ENCODE assay signal across 9 mouse cellular contexts in the genomic region with DNA sequence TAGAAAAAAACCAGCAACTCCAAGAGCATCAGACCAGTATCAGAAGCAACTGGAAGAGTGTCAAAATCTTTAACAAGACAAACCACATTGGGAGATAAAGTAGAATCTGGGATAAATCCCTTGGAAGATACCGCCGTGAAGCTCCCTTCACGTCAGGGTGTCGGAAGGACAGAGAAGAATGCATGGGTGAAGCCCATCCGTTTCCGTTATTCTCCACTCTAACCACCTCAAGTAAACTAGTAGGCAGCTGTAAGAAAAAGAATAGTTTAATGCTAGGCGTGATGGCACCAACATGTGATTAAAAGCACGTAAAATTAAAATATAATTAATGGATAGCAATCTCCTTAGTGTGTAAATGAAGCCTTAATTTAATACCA. TPM values are rescaled to one million over a fixed set of nuclear protein-coding genes. Genes with fewer than 3 reads are reported as not detected.
A peak's percentile ranks its signal among the peaks of the same experiment; 100 is the strongest.
DNase-seq lines count a peak whose midpoint lies in the region; ATAC-seq lines count a peak whose summit lies in the region.
"Had no signal": no experiment of that assay in that cellular context is flagged by ENCODE, and none has a peak within 500 bp of the region (broad histone marks: within the 10 kb centered on the region; RNA-seq: fewer than 3 reads in every experiment).

No protein-coding gene starts in this region.

- ATAC-seq in heart, embryonic 13.5 days (ENCODE audit: extremely low read depth, insufficient number of reproducible peaks, low FRiP score, low TSS enrichment): no peak
- no peak for ATAC-seq in hindbrain, embryonic 15.5 days (ENCODE audit: low FRiP score, low read depth)
- ATAC-seq in erythroid progenitor cell, adult 5-6 weeks (replicated peaks; ENCODE audit: low FRiP score, poor library complexity, severe bottlenecking): no peak

- peaks cover 25% of the 10 kb centered on the region for H3K4me1 ChIP-seq in heart, embryonic 13.5 days
- H3K4me1 ChIP-seq in hindbrain, embryonic 15.5 days (replicated peaks): peaks cover 28% of the 10 kb centered on the region
- H3K4me1 ChIP-seq in midbrain, embryonic 10.5 days: peaks cover 24% of the 10 kb centered on the region

- peak overlapping the region; percentile 82 for H3K4me2 ChIP-seq in heart, embryonic 13.5 days
- H3K4me2 ChIP-seq in hindbrain, embryonic 15.5 days: peak overlapping the region; percentile 68

- no peaks in the 10 kb centered on the region for H3K27me3 ChIP-seq in heart, embryonic 13.5 days (replicated peaks)
- no peaks in the 10 kb centered on the region for H3K27me3 ChIP-seq in hindbrain, embryonic 15.5 days
- H3K27me3 ChIP-seq in midbrain, embryonic 10.5 days (ENCODE audit: low read depth, poor library complexity, severe bottlenecking): no peaks in the 10 kb centered on the region

- peak overlapping the region; percentile 69 for H3K4me3 ChIP-seq in heart, embryonic 13.5 days
- peak overlapping the region; percentile 64 for H3K4me3 ChIP-seq in hindbrain, embryonic 15.5 days
- peak overlapping the region; percentile 55 for H3K4me3 ChIP-seq in midbrain, embryonic 10.5 days

- no peaks in the 10 kb centered on the region for H3K9me3 ChIP-seq in heart, embryonic 13.5 days
- H3K9me3 ChIP-seq in hindbrain, embryonic 15.5 days: no peaks in the 10 kb centered on the region
- no peaks in the 10 kb centered on the region for H3K9me3 ChIP-seq in midbrain, embryonic 10.5 days (replicated peaks)
- H3K9me3 ChIP-seq: G1E had no signal

- H3K36me3 ChIP-seq in heart, embryonic 13.5 days: peaks cover 27% of the 10 kb centered on the region
- peaks cover 13% of the 10 kb centered on the region for H3K36me3 ChIP-seq in hindbrain, embryonic 15.5 days
- H3K36me3 ChIP-seq in midbrain, embryonic 10.5 days: peaks cover 31% of the 10 kb centered on the region

- intact Hi-C loops in heart, postnatal 10 days (cut with DNase I): loop anchor here (1.0 to 5.0 kb wide), 4 partner anchors 46 to 139 kb away; partner anchors contain the start of genes Zfp74 and Zfp84

- H3K9ac ChIP-seq in heart, embryonic 13.5 days: peak overlapping the region; percentile 89
- peak overlapping the region; percentile 49 for H3K9ac ChIP-seq in hindbrain, embryonic 15.5 days

- DNase-seq in heart, postnatal 10 days: no peak
- peak; percentile 23 for DNase-seq in cerebellum, adult 9-11 months
- DNase-seq in midbrain, embryonic 10.5 days (ENCODE audit: low spot score): peak; percentile 33
- no peak for DNase-seq in retina, postnatal 1 day
- no peak for DNase-seq in thymus, adult 18-20 months

- WGBS in heart, embryonic 13.5 days: 24% methylated on average over 8 of the region's 8 CpGs
- WGBS in hindbrain, embryonic 15.5 days: 12% methylated on average over 8 of the region's 8 CpGs
- 23% methylated on average over 8 of the region's 8 CpGs for WGBS in midbrain, embryonic 10.5 days

- H3K27ac ChIP-seq in heart, embryonic 13.5 days (replicated peaks): peak overlapping the region; percentile 98
- H3K27ac ChIP-seq in hindbrain, embryonic 15.5 days (replicated peaks): peak overlapping the region; percentile 99
- H3K27ac ChIP-seq in midbrain, embryonic 10.5 days (replicated peaks): peak overlapping the region; percentile 94

RNA-seq across cellular contexts. Expression of gene Zfp27, which starts 0.3 kb away (rescaled TPM):
- polyA plus RNA-seq in heart, embryonic 13.5 days (2015; fragmentation: Nextera tagmentation; extraction: Ambion mirVana): 5.8 and 6.1 TPM in 2 replicates
- 10 to 100 TPM; 10.0 to 11.2 TPM for total RNA-seq in heart, postnatal 10 days (2021)
- polyA plus RNA-seq in hindbrain, embryonic 15.5 days (2015; fragmentation: Nextera tagmentation; extraction: Ambion mirVana): 13.0 and 15.2 TPM in 2 replicates
- 10.6 and 12.8 TPM in 2 replicates for polyA plus RNA-seq in midbrain, embryonic 10.5 days (2016; fragmentation: Nextera tagmentation; extraction: Ambion mirVana)
- 2.9 TPM in 1 of 2 replicates, not detected in the other for total RNA-seq in erythroid progenitor cell, adult 5-6 weeks (2015; ENCODE audit: low replicate concordance)
- 0.83 and 2.1 TPM in 2 replicates for total RNA-seq in erythroid progenitor cell, adult 5-6 weeks (2017; ENCODE audit: low replicate concordance)

RNA-seq across cellular contexts. Expression of gene Zfp383, which starts 1.4 kb away (rescaled TPM):
- polyA plus RNA-seq in heart, embryonic 13.5 days (2015; fragmentation: Nextera tagmentation; extraction: Ambion mirVana): 3.2 and 3.3 TPM in 2 replicates
- total RNA-seq in heart, postnatal 10 days (2021): 10 to 100 TPM in 1 of 2 experiments, 1 to 10 TPM in 1; 7.6 to 10.3 TPM
- 5.6 and 5.8 TPM in 2 replicates for polyA plus RNA-seq in hindbrain, embryonic 15.5 days (2015; fragmentation: Nextera tagmentation; extraction: Ambion mirVana)
- polyA plus RNA-seq in midbrain, embryonic 10.5 days (2016; fragmentation: Nextera tagmentation; extraction: Ambion mirVana): 5.4 and 7.3 TPM in 2 replicates
- 0.36 TPM in 1 of 2 replicates, not detected in the other for total RNA-seq in erythroid progenitor cell, adult 5-6 weeks (2015; ENCODE audit: low replicate concordance)
- 0.39 TPM in 1 of 2 replicates, not detected in the other for total RNA-seq in erythroid progenitor cell, adult 5-6 weeks (2017; ENCODE audit: low replicate concordance)

RNA-seq across cellular contexts. Expression of gene Zfp420, which starts 46.9 kb away (rescaled TPM):
- 3.0 and 3.2 TPM in 2 replicates for polyA plus RNA-seq in heart, embryonic 13.5 days (2015; fragmentation: Nextera tagmentation; extraction: Ambion mirVana)
- 1 to 10 TPM; 3.1 to 3.8 TPM for total RNA-seq in heart, postnatal 10 days (2021)
- 18.3 and 22.3 TPM in 2 replicates for polyA plus RNA-seq in hindbrain, embryonic 15.5 days (2015; fragmentation: Nextera tagmentation; extraction: Ambion mirVana)
- polyA plus RNA-seq in midbrain, embryonic 10.5 days (2016; fragmentation: Nextera tagmentation; extraction: Ambion mirVana): 8.8 and 9.3 TPM in 2 replicates
- total RNA-seq in erythroid progenitor cell, adult 5-6 weeks (2015; ENCODE audit: low replicate concordance): 1.1 and 2.9 TPM in 2 replicates
- 0.51 TPM in 1 of 2 replicates, not detected in the other for total RNA-seq in erythroid progenitor cell, adult 5-6 weeks (2017; ENCODE audit: low replicate concordance)

RNA-seq across cellular contexts. Expression of gene Zfp74, which starts 47.2 kb away (rescaled TPM):
- 7.2 TPM in 2 replicates for polyA plus RNA-seq in heart, embryonic 13.5 days (2015; fragmentation: Nextera tagmentation; extraction: Ambion mirVana)
- total RNA-seq in heart, postnatal 10 days (2021): 1 to 10 TPM; 8.3 to 8.9 TPM
- 21.0 and 22.0 TPM in 2 replicates for polyA plus RNA-seq in hindbrain, embryonic 15.5 days (2015; fragmentation: Nextera tagmentation; extraction: Ambion mirVana)
- polyA plus RNA-seq in midbrain, embryonic 10.5 days (2016; fragmentation: Nextera tagmentation; extraction: Ambion mirVana): 12.7 and 15.8 TPM in 2 replicates
- 4.0 and 4.2 TPM in 2 replicates for total RNA-seq in erythroid progenitor cell, adult 5-6 weeks (2015; ENCODE audit: low replicate concordance)
- 0.98 and 2.6 TPM in 2 replicates for total RNA-seq in erythroid progenitor cell, adult 5-6 weeks (2017; ENCODE audit: low replicate concordance)

RNA-seq across cellular contexts. Expression of gene Zfp940, which starts 53.2 kb away (rescaled TPM):
- 1.7 and 1.9 TPM in 2 replicates for polyA plus RNA-seq in heart, embryonic 13.5 days (2015; fragmentation: Nextera tagmentation; extraction: Ambion mirVana)
- under 1 TPM; 0.37 to 0.48 TPM for total RNA-seq in heart, postnatal 10 days (2021)
- polyA plus RNA-seq in hindbrain, embryonic 15.5 days (2015; fragmentation: Nextera tagmentation; extraction: Ambion mirVana): 13.4 and 14.4 TPM in 2 replicates
- polyA plus RNA-seq in midbrain, embryonic 10.5 days (2016; fragmentation: Nextera tagmentation; extraction: Ambion mirVana): 9.7 and 10.3 TPM in 2 replicates
- not detected in 2 replicates for total RNA-seq in erythroid progenitor cell, adult 5-6 weeks (2015; ENCODE audit: low replicate concordance)
- 0.64 TPM in 1 of 2 replicates, not detected in the other for total RNA-seq in erythroid progenitor cell, adult 5-6 weeks (2017; ENCODE audit: low replicate concordance)

Comparison
In these comparisons a context has a peak if more than half of its experiments do, and no peak if none do; other contexts are left out.
1. DNase-seq: peak in cerebellum, adult 9-11 months (single experiment) and midbrain, embryonic 10.5 days (single experiment); none in heart, postnatal 10 days (0 of 2), retina, postnatal 1 day (single experiment) and thymus, adult 18-20 months (0 of 2).
2. Peak in every context shown above with its lines, with median percentiles within 50 percentile points of each other: H3K27ac ChIP-seq and H3K4me3 ChIP-seq.